Mouse (Mus musculus) Muller cell, postnatal 12 days (primary cell): ENCODE measurements around the gene Neurl4.
"Not testable (repeated sequence)": the region's sequence is repeated elsewhere in the genome, so short reads cannot be mapped to it uniquely, and the experiment has no call there.

Experiments used
- DNase-seq: peaks from one replicate; pipeline ENCODE4 v3.0.0-alpha.2; 2015; ENCODE audit errors: inconsistent ontology term

The Neurl4 gene

GRCm38 (mm10) chr11:69913554-69914371, 12.9 kb downstream of the Neurl4 start, which contains the start of gene Gps2:
Gps2 (plus strand) TSS chr11:69913888.
- peak; percentile 92 for DNase-seq

GRCm38 (mm10) chr11:69914372-69914764, 13.5 kb downstream of the Neurl4 start:
- DNase-seq = peak; percentile 68

GRCm38 (mm10) chr11:69914917-69915430, 14.1 kb downstream of the Neurl4 start:
- no peak for DNase-seq

- DNase-seq = no peak
These were observed 15.1 kb downstream of the Neurl4 start for GRCm38 (mm10) chr11:69915667-69916627.

- not testable (repeated sequence) for DNase-seq
These were observed 15.9 kb downstream of the Neurl4 start for GRCm38 (mm10) chr11:69916652-69917378.

GRCm38 (mm10) chr11:69917379-69917948, 16.6 kb downstream of the Neurl4 start:
- no peak for DNase-seq

- no peak for DNase-seq
These were observed 17.2 kb downstream of the Neurl4 start for GRCm38 (mm10) chr11:69918118-69918517.

- no peak for DNase-seq
These were observed 18.2 kb downstream of the Neurl4 start for GRCm38 (mm10) chr11:69919053-69919452.

GRCm38 (mm10) chr11:69919661-69920265, 18.9 kb downstream of the Neurl4 start:
- peak; percentile 92 for DNase-seq

GRCm38 (mm10) chr11:69920266-69921031, 19.6 kb downstream of the Neurl4 start:
- no peak for DNase-seq

- peak; percentile 100 for DNase-seq
These were observed 20.5 kb downstream of the Neurl4 start, which contains the start of gene Eif5a for GRCm38 (mm10) chr11:69921114-69922011. Eif5a (minus strand) TSS chr11:69921958.

GRCm38 (mm10) chr11:69922012-69922756, 21.3 kb downstream of the Neurl4 start:
- DNase-seq = no peak

- DNase-seq = no peak
These were observed 21.9 kb downstream of the Neurl4 start for GRCm38 (mm10) chr11:69922796-69923195.

- DNase-seq = no peak
These were observed 26.6 kb downstream of the Neurl4 start for GRCm38 (mm10) chr11:69927501-69927900.

GRCm38 (mm10) chr11:69929712-69930111, 28.8 kb downstream of the Neurl4 start:
- DNase-seq = no peak

- DNase-seq = not testable (repeated sequence)
These were observed 29.3 kb downstream of the Neurl4 start for GRCm38 (mm10) chr11:69930176-69930575.

- DNase-seq = no peak
These were observed 30.2 kb downstream of the Neurl4 start for GRCm38 (mm10) chr11:69930967-69931537.

GRCm38 (mm10) chr11:69931769-69932168, 30.9 kb downstream of the Neurl4 start:
- DNase-seq = no peak
